In genomic region chr16:94191379-94192315, GRCm38 (mm10) we compare ENCODE assay signal across 13 mouse cellular contexts.
DNase-seq lines count a peak whose midpoint lies in the region; ATAC-seq and TF ChIP-seq lines count a peak whose summit lies in the region.
"Had no signal": no experiment of that assay in that cellular context is flagged by ENCODE, and none has a peak within 500 bp of the region (broad histone marks: within the 10 kb centered on the region; RNA-seq: fewer than 3 reads in every experiment).

No protein-coding gene starts in this region.

- H3K4me1 ChIP-seq in embryonic facial prominence, embryonic 14.5 days (ENCODE audit: control insufficient read depth, insufficient read depth, low read length), result peaks cover 6% of the 10 kb centered on the region
- peaks cover 29% of the 10 kb centered on the region for H3K4me1 ChIP-seq in embryonic facial prominence, embryonic 10.5 days
- H3K4me1 ChIP-seq in hindbrain, postnatal 0 days (ENCODE audit: insufficient read depth, low read length), result no peaks in the 10 kb centered on the region
- H3K4me1 ChIP-seq in hindbrain, embryonic 14.5 days (replicated peaks; ENCODE audit: control insufficient read depth, insufficient read depth, low read length), result no peaks in the 10 kb centered on the region

- H3K4me2 ChIP-seq in embryonic facial prominence, embryonic 14.5 days (ENCODE audit: low read depth, low read length), result no peak overlapping the region
- H3K4me2 ChIP-seq in hindbrain, postnatal 0 days (ENCODE audit: low read depth, low read length), result 0 out of 2 replicates have a peak overlapping the region, but pooled peaks have one; percentile 10
- no peak overlapping the region for H3K4me2 ChIP-seq in hindbrain, embryonic 14.5 days (replicated peaks)
- H3K4me2 ChIP-seq: lung, embryonic 14.5 days; neural tube, embryonic 13.5 days had no signal

- no peak for TF ChIP-seq CTCF in hindbrain, postnatal 0 days (IDR thresholded peaks at IDR 0.05; ENCODE audit: low read depth)

- H3K27ac ChIP-seq in embryonic facial prominence, embryonic 14.5 days (replicated peaks; ENCODE audit: low read depth, low read length), result no peak overlapping the region
- no peak overlapping the region for H3K27ac ChIP-seq in embryonic facial prominence, embryonic 10.5 days (replicated peaks)
- H3K27ac ChIP-seq in hindbrain, postnatal 0 days, result no peak overlapping the region
- H3K27ac ChIP-seq in hindbrain, embryonic 14.5 days, result no peak overlapping the region
- H3K27ac ChIP-seq: neural tube, embryonic 13.5 days had no signal

- H3K9me3 ChIP-seq in embryonic facial prominence, embryonic 14.5 days (ENCODE audit: control insufficient read depth, low read length), result no peaks in the 10 kb centered on the region
- H3K9me3 ChIP-seq in embryonic facial prominence, embryonic 10.5 days, result no peaks in the 10 kb centered on the region
- no peaks in the 10 kb centered on the region for H3K9me3 ChIP-seq in hindbrain, postnatal 0 days (ENCODE audit: low read length)
- H3K9me3 ChIP-seq in hindbrain, embryonic 14.5 days (ENCODE audit: control insufficient read depth, low read length), result no peaks in the 10 kb centered on the region
- H3K9me3 ChIP-seq: neural tube, embryonic 13.5 days had no signal

- no peaks in the 10 kb centered on the region for H3K36me3 ChIP-seq in embryonic facial prominence, embryonic 14.5 days (ENCODE audit: control insufficient read depth, insufficient read depth, low read length)
- no peaks in the 10 kb centered on the region for H3K36me3 ChIP-seq in embryonic facial prominence, embryonic 10.5 days (replicated peaks)
- H3K36me3 ChIP-seq in hindbrain, postnatal 0 days (ENCODE audit: insufficient read depth, low read length), result no peaks in the 10 kb centered on the region
- no peaks in the 10 kb centered on the region for H3K36me3 ChIP-seq in hindbrain, embryonic 14.5 days (replicated peaks; ENCODE audit: control insufficient read depth, insufficient read depth)
- H3K36me3 ChIP-seq: neural tube, embryonic 13.5 days had no signal

- peak; percentile 62 for ATAC-seq in embryonic facial prominence, embryonic 14.5 days (ENCODE audit: low read depth)
- 0 out of 2 replicates have a peak, but pooled peaks have one; percentile 32 for ATAC-seq in hindbrain, postnatal 0 days
- ATAC-seq in hindbrain, embryonic 14.5 days (ENCODE audit: low FRiP score), result no peak

- H3K27me3 ChIP-seq in embryonic facial prominence, embryonic 14.5 days (replicated peaks; ENCODE audit: control insufficient read depth, insufficient read depth, low read length), result 0 out of 2 replicates have a peak, but pooled peaks cover 5% of the 10 kb centered on the region
- peaks cover 88% of the 10 kb centered on the region for H3K27me3 ChIP-seq in embryonic facial prominence, embryonic 10.5 days (replicated peaks; ENCODE audit: low read depth, poor library complexity, severe bottlenecking)
- no peaks in the 10 kb centered on the region for H3K27me3 ChIP-seq in hindbrain, postnatal 0 days (ENCODE audit: insufficient read depth, low read length)
- H3K27me3 ChIP-seq in hindbrain, embryonic 14.5 days (ENCODE audit: control insufficient read depth, insufficient read depth, low read length), result 0 out of 2 replicates have a peak, but pooled peaks cover 3% of the 10 kb centered on the region

- 71% methylated on average over 25 of the region's 25 CpGs for WGBS in embryonic facial prominence, embryonic 14.5 days
- WGBS in embryonic facial prominence, embryonic 10.5 days, result 86% methylated on average over 25 of the region's 25 CpGs
- 66% methylated on average over 25 of the region's 25 CpGs for WGBS in hindbrain, postnatal 0 days
- WGBS in hindbrain, embryonic 14.5 days, result 78% methylated on average over 25 of the region's 25 CpGs

- DNase-seq in embryonic facial prominence, embryonic 14.5 days (ENCODE audit: low spot score), result peak; percentile 33
- no peak for DNase-seq in embryonic facial prominence, embryonic 10.5 days (ENCODE audit: low spot score)
- peak; percentile 45 for DNase-seq in hindbrain, postnatal 0 days (ENCODE audit: low spot score)
- no peak for DNase-seq in hindbrain, embryonic 14.5 days (ENCODE audit: low spot score)
- peak; percentile 6 to 23 for DNase-seq in kidney, adult 8-10 months
- peak; percentile 77 for DNase-seq in skeletal muscle tissue, adult 2 months (ENCODE audit: low read depth, low spot score)
- no peak for DNase-seq in thymus, postnatal 4 days
- no peak for DNase-seq in spleen, postnatal 10 days (ENCODE audit: low spot score in 2 of 2)
- DNase-seq: heart, postnatal 14 days; liver; lung, embryonic 14.5 days; thymus, postnatal 36 days had no signal

- H3K9ac ChIP-seq in embryonic facial prominence, embryonic 14.5 days (ENCODE audit: low read depth, low read length), result no peak overlapping the region
- no peak overlapping the region for H3K9ac ChIP-seq in hindbrain, postnatal 0 days (replicated peaks; ENCODE audit: low read length)
- no peak overlapping the region for H3K9ac ChIP-seq in hindbrain, embryonic 14.5 days
- H3K9ac ChIP-seq: lung, embryonic 14.5 days; neural tube, embryonic 13.5 days had no signal

- H3K4me3 ChIP-seq in embryonic facial prominence, embryonic 14.5 days (ENCODE audit: low read depth, low read length), result no peak overlapping the region
- no peak overlapping the region for H3K4me3 ChIP-seq in embryonic facial prominence, embryonic 10.5 days
- H3K4me3 ChIP-seq in hindbrain, postnatal 0 days (ENCODE audit: low read length), result no peak overlapping the region
- no peak overlapping the region for H3K4me3 ChIP-seq in hindbrain, embryonic 14.5 days (replicated peaks; ENCODE audit: low read length)
- H3K4me3 ChIP-seq: neural tube, embryonic 13.5 days had no signal

Comparison
In these comparisons a context has a peak if more than half of its experiments do, and no peak if none do; other contexts are left out.
1. DNase-seq: peak in embryonic facial prominence, embryonic 14.5 days (single experiment), hindbrain, postnatal 0 days (single experiment), kidney, adult 8-10 months (2 of 2) and skeletal muscle tissue, adult 2 months (single experiment); none in embryonic facial prominence, embryonic 10.5 days (single experiment), hindbrain, embryonic 14.5 days (single experiment), thymus, postnatal 4 days (single experiment) and spleen, postnatal 10 days (0 of 2).